Comparison of ENCODE assay signal across 9 mouse cellular contexts in the genomic region with DNA sequence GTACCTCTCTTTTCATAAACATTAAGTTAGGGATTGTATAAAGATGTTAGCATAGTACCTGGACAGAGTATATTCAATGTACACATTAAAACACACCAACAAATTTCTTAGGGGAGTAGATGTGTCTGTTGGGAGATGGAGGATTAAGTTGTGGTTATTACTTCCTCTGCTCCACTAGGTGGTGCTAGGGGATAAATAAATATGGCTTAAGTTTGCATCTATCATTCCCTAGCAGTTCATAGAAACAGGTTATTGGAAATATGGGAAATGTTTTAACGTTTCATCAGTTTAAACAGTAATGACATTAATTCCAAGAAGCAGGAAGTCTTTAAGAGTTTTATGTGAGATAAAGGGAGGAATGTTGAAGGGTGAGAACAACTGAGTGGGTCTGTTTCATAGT. TPM values are rescaled to one million over a fixed set of nuclear protein-coding genes. Genes with fewer than 3 reads are reported as not detected.
A peak's percentile ranks its signal among the peaks of the same experiment; 100 is the strongest.
DNase-seq lines count a peak whose midpoint lies in the region; ATAC-seq and TF ChIP-seq lines count a peak whose summit lies in the region.
"Had no signal": no experiment of that assay in that cellular context is flagged by ENCODE, and none has a peak within 500 bp of the region (broad histone marks: within the 10 kb centered on the region; RNA-seq: fewer than 3 reads in every experiment).

No protein-coding gene starts in this region.

- no peak overlapping the region for H3K4me3 ChIP-seq in kidney, adult 2 months (ENCODE audit: insufficient read depth, low read depth, low read length)
- H3K4me3 ChIP-seq in neural tube, embryonic 15.5 days (replicated peaks), result no peak overlapping the region
- H3K4me3 ChIP-seq: megakaryocyte, embryonic 14.5 days had no signal

- no peak for TF ChIP-seq POLR2A in kidney, adult 2 months (IDR thresholded peaks at IDR 0.05; ENCODE audit: low read depth, low read length)

- H3K36me3 ChIP-seq in kidney, adult 2 months (ENCODE audit: control insufficient read depth, insufficient read depth, low read length), result peaks cover 9% of the 10 kb centered on the region
- H3K36me3 ChIP-seq in neural tube, embryonic 15.5 days, result peaks cover 36% of the 10 kb centered on the region

- H3K4me1 ChIP-seq in kidney, adult 2 months (ENCODE audit: control insufficient read depth, insufficient read depth, low read length), result no peaks in the 10 kb centered on the region
- no peaks in the 10 kb centered on the region for H3K4me1 ChIP-seq in neural tube, embryonic 15.5 days

- no peak for DNase-seq in kidney, adult 2 months
- no peak for DNase-seq in kidney, postnatal 36 days
- DNase-seq in adipocyte (ENCODE audit: low spot score), result peak; percentile 50
- no peak for DNase-seq in right cerebral cortex, postnatal 36 days (ENCODE audit: low spot score in 2 of 2)
- DNase-seq in adrenal gland, adult 8-10 months, result no peak

- H3K27ac ChIP-seq in kidney, adult 2 months (ENCODE audit: insufficient read depth, low read depth, low read length), result no peak overlapping the region
- no peak overlapping the region for H3K27ac ChIP-seq in neural tube, embryonic 15.5 days (replicated peaks)

- H3K9ac ChIP-seq in neural tube, embryonic 15.5 days (replicated peaks), result no peak overlapping the region

- 0 out of 2 replicates have a peak, but pooled peaks have one; percentile 12 for TF ChIP-seq CTCF in kidney, adult 2 months (conservative IDR thresholded peaks at IDR 0.05; ENCODE audit: insufficient read depth, insufficient read length, low read depth, low read length)

- 19% methylated on average over 1 of the region's 1 CpGs for WGBS in kidney, adult 2 months
- WGBS in neural tube, embryonic 15.5 days, result 34% methylated on average over 1 of the region's 1 CpGs

- no peak overlapping the region for H3K4me2 ChIP-seq in neural tube, embryonic 15.5 days

- H3K9me3 ChIP-seq in neural tube, embryonic 15.5 days (replicated peaks), result no peaks in the 10 kb centered on the region
- H3K9me3 ChIP-seq: megakaryocyte, embryonic 14.5 days had no signal

- no peaks in the 10 kb centered on the region for H3K27me3 ChIP-seq in kidney, adult 2 months (replicated peaks; ENCODE audit: control insufficient read depth, insufficient read depth, low read length)
- no peaks in the 10 kb centered on the region for H3K27me3 ChIP-seq in neural tube, embryonic 15.5 days (replicated peaks)
- H3K27me3 ChIP-seq: megakaryocyte, embryonic 14.5 days had no signal

- peak; percentile 72 for ATAC-seq in CD4-positive, CD25-positive, alpha-beta regulatory T cell, adult 4 months
- ATAC-seq in megakaryocyte, adult 5-6 weeks (ENCODE audit: poor library complexity, severe bottlenecking), result peak; percentile 79
- no peak for ATAC-seq in neural tube, embryonic 15.5 days (ENCODE audit: low FRiP score)

RNA-seq across cellular contexts. Expression of a gene that starts 13.0 kb away (rescaled TPM):
- 24.0 and 26.2 TPM in 2 replicates for polyA plus RNA-seq in kidney, adult 2 months (2012; rRNA removed)
- 10 to 100 TPM; 75.5 to 89.0 TPM for polyA plus RNA-seq in CD4-positive, CD25-positive, alpha-beta regulatory T cell, adult 4 months (2017; shearing (Covaris generic))
- total RNA-seq in megakaryocyte, adult 5-6 weeks (2015), result 90.0 and 93.6 TPM in 2 replicates
- total RNA-seq in megakaryocyte, adult 5-6 weeks (2017), result 75.7 and 79.5 TPM in 2 replicates
- 79.7 and 80.8 TPM in 2 replicates for polyA plus RNA-seq in neural tube, embryonic 15.5 days (2015; fragmentation: Nextera tagmentation; extraction: Ambion mirVana)
- 10 to 100 TPM; 75.5 to 83.1 (median 80.1) TPM for total RNA-seq in adrenal gland, adult 8-10 months (2022)
